Mouse (Mus musculus) heart, postnatal 25 days (tissue): Measurements from ENCODE around the gene Gm10570. TPM values are rescaled to one million over a fixed set of nuclear protein-coding genes. Genes with fewer than 3 reads are reported as not detected.
A peak's percentile ranks its signal among the peaks of the same experiment; 100 is the strongest.

Experiments
- DNase-seq: peaks from one replicate; pipeline ENCODE4 v3.0.0; 2022; ENCODE audit warnings: low spot score
- intact Hi-C: fragments of 180-260 bp; cut with DNase I; formaldehyde crosslinking; loops from one replicate; pipeline ENCODE4 v1.15.1; 2025
- total RNA-seq, 2 experiments: library from RNA; stranded (reverse); gene quantifications; 2 replicates each; pipeline ENCODE4 v1.2.3; 2021

Gm10570 gene
- under 1 TPM in 1 of 2 experiments, not detected in 1; 0.75 TPM for total RNA-seq

DNA sequence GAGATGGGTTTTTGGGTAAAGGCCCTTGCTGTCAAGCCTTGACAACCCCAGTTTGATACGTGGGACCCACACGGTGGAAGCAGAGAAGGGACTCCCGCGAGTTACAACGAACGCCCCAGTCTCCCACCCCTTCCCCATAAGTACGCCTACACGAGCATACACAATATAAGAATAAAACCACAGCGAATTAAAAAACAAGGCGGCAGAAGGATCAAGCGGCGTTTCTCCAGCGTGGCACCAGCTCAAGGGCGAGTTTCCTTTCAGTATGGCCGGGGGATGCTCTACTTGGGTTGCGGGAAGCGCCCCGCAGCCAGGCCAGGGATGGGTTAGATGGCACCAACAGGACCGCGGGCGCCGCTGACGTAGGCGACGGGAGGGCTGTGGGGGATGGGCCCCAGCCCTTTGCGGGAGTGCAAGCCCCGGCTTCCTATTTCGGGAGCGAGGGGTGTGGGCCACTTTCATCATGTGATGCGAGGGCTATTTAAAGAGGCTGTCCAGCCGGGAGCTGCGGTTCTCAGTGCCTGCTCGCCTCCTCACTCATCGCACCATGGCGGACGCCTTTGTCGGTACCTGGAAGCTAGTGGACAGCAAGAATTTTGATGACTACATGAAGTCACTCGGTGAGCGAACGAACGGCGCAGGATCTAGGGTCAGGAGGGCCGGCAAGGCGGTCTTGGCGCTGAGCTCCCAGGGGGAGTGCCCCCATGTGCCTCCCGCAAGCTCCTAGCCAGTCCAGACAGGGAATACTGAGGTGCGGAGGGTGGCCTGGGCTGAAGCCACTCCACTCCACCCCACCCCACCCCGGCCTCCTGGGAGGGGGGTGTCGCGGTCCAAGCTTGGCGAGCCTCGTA is at the start of gene Gm10570, which contains the start of gene Fabp3:
Gm10570 (minus strand) TSS at position 444 of the 851 bp plus-strand sequence.
Fabp3 (plus strand) TSS at position 365 of the 851 bp plus-strand sequence.
- intact Hi-C loops, result no loop called here
- DNase-seq, result peak; percentile 35

DNA sequence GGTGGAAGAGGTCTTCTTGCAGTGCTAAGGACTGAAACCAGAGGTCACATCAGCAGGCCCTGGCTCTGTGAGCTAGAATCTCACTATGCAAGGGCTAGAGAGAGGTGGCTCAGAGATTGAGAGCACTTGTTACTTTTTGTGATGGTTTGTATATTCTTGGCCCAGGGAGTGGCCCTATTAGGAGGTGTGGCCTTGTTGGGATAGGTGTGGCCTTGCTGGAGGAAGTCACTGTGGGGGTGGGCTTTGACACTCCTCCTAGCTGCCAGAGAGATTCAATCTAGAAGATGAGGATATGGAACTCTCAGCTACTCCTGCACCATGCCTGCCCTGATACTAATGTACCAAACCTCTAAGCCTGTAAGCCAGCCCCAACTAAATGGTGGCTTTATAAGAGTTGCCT is 49.5 kb upstream of the Gm10570 start:
- intact Hi-C loops, result no loop called here
- no peak for DNase-seq

GRCm38 (mm10) chr4:130352588-130352987 is 44.1 kb upstream of the Gm10570 start:
- intact Hi-C loops, result no loop called here
- no peak for DNase-seq

DNA sequence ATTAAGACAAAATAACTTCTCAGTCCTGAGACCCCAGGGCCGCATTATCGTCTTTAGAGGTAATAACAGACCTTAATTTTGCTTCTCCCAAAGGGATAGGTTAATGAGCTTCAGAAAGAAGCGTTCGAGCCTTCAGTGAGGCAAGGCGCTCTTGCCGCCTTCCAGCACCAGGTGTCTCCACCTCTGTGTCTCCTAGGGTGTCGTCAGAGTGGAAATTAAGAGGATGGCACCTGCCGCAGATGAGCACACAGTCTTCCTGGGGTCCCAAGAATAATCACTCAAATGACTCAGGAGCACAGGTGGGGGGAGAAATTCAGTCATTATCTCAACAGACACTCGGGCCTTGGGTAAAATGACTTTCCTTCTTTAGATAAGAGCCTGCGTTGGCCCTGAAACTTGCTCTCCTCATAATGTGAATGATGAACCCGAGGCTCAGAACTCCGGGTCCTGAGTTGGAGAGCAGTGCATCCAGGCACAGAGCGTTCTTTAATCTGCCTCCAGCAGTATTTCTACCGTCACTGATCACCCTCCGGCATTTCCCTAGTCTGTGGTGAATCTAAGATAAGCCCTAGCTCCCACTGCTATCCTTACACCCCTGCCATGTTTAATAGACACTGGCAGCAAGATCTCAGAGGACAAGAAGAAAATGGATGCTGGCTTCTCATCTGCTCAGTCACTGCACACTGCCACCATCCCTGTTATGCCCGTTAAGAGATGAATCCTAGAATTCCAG is 42.4 kb upstream of the Gm10570 start:
- no peak for DNase-seq
- intact Hi-C loops, result no loop called here

DNA sequence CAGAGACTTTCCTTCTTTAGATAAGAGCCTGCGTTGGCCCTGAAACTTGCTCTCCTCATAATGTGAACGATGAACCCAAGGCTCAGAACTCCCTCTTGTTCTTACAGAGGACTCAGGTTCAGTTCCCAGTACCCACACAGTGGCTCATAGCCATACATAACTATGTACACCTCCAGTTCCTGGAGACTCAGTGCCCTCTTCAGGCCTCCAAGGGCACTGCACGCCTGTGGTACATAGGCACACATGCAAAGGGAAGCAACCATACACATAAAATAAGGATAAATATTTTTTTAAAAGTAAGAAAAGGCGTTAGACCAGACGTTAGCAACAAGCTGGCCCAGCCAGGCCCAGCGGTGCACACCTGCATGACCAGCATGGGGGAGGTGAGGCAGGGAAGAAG is 41.2 kb upstream of the Gm10570 start:
- intact Hi-C loops, result no loop called here
- no peak for DNase-seq

DNA sequence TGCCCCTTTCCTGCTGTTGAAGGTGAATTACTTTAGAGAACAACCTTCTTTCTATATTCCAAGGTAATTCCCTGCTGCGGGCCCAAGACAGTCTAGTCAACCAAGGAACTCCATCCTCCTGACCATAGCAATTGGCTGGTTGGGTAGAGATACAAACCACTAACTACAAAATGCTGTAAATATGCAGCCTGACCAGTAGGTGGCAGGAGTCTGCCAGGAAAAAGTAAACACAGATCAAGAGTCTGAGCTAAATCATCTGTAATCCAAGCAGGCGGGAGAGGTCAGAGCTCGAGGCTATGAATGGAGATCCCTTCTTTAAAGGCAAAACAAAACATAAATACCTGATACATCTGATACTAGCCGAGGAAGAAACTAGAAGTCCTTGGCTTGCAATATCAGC is 33.2 kb upstream of the Gm10570 start:
- intact Hi-C loops, result loop anchor here (1.0 kb wide), 1 partner anchor 193 kb away; no protein-coding TSS in a partner anchor

GRCm38 (mm10) chr4:130335867-130336266 is 27.4 kb upstream of the Gm10570 start:
- intact Hi-C loops, result no loop called here
- no peak for DNase-seq

More for the DNA sequence above, 33.2 kb upstream of the Gm10570 start:
- no peak for DNase-seq

- DNase-seq, result no peak
- intact Hi-C loops, result no loop called here
Observed at GRCm38 (mm10) chr4:130327366-130327765, 18.9 kb upstream of the Gm10570 start.

- no peak for DNase-seq
Observed at GRCm38 (mm10) chr4:130325446-130325845, 17.0 kb upstream of the Gm10570 start.

DNA sequence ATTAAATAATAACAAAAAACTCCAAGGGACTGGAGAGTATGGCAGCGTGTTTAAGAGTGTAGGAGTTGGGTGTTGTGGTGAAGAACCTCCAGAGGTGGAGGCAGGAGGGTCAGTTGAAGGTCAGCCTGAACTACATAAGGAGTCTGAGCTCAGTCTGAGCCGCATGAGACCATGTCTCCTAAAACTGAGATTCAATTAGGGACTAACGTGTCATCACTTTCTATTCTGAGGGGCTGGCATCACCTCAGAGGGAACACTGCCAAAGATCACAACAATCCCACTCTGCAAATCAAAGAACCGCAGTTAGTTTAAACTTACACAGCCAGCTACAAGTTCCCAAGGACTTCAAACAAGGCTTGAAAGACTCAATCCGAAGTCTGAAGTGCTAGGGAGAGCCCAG is 15.1 kb upstream of the Gm10570 start:
- DNase-seq, result no peak
- intact Hi-C loops, result no loop called here

More at GRCm38 (mm10) chr4:130325446-130325845, 17.0 kb upstream of the Gm10570 start:
- intact Hi-C loops, result no loop called here

- intact Hi-C loops, result no loop called here
- DNase-seq, result no peak
Observed at GRCm38 (mm10) chr4:130323165-130323564, 14.7 kb upstream of the Gm10570 start.

DNA sequence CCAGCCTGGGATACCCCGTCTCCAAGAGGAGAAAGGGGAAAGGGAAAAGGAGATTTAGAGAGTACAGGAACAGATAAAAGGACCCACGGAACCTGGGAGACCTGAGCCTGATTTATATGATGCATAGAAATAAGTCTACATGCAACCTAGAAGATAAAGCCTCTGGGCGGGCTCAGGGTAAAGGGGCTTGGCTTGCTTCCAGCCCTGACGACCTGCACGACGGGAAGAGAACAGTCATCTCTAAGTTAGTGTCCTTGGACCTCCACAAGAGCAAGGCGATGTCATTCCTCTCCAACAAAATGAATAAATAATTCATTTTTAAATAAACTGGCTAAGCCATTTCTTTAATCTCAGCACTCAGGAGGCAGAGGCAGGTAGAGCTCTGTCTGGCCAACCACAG is 14.1 kb upstream of the Gm10570 start:
- DNase-seq, result no peak
- intact Hi-C loops, result no loop called here

DNA sequence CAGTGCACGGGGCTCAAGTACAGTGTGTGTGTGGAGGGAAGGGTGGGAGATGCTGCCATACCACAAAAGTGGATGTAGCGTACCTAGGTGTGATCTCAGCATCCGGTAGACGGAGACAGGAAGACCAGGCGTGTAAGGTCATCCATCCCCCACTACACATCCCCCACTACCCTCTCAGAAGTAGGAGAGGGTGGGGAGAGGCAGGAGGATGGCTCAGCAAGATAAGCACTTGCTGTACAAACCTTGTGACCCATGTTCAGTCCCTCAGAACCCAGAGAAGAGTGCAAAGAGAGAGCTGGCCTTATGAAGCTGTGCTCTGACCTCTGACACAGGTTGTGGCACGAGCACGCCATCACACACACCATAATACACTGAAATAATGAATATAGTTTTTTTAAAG is 13.2 kb upstream of the Gm10570 start:
- intact Hi-C loops, result no loop called here
- no peak for DNase-seq

DNA sequence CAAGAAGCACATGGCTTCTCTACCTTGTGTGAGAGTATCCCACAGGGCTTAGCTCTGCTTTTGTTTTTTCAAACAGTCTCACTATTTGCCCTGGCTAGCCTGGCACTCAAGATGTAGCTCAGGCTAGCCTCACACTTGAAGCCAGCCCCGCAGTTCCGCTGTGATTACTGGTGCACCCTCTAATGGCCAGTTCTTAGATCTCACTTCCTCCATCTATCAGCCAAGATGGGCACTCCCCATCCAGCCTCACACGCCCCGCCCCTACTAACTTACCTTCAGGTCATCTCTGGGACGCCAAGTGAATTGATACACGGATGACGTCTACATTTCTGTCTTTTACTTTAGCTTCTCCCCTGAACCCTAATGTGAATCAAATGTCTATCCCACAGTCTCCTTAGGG is 11.1 kb upstream of the Gm10570 start:
- no peak for DNase-seq
- intact Hi-C loops, result no loop called here

DNA sequence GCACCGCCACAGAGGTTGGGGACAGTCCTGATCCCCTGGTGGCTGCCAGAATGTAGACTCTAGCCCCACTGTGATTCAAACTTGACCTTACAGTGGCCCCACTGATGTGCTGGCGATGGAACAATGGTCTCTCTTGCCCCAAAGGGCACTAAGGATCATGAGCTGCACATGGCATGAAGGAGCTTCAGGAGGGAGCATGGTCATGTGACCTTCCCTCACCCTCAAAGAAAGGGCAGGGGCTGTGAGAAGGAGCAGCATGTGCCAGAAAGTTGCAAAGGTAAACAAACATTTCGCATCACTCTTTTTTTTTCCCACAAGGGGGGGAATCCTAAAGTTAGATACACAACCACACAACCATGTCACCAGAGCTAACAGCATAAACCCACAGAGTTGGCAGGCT is 9.6 kb upstream of the Gm10570 start:
- intact Hi-C loops, result no loop called here

GRCm38 (mm10) chr4:130316691-130317090 is 8.2 kb upstream of the Gm10570 start:
- intact Hi-C loops, result no loop called here
- DNase-seq, result no peak

More for the DNA sequence above, 9.6 kb upstream of the Gm10570 start:
- no peak for DNase-seq

GRCm38 (mm10) chr4:130315771-130316527 is 7.5 kb upstream of the Gm10570 start:
- intact Hi-C loops, result no loop called here
- no peak for DNase-seq

DNA sequence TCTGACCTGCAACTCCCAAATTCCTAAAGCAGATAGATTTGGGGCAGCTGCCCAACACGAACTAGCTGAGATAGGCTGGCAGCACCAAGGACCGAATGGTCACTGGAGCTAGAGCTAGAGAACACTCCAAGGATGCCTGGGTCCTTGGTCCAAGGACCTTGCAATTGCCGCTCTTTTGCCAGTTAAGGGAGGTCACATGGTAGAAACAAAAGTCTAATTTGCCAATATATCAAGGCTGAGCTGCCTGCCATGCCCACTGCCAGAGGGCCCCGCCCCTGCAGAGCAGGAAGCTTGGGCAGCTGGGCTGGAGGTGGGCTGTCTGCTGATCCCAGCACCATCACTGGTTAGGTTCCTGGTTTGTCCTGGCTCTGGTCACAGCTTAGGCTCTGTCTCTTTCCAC is 5.1 kb upstream of the Gm10570 start:
- DNase-seq, result no peak
- intact Hi-C loops, result no loop called here

DNA sequence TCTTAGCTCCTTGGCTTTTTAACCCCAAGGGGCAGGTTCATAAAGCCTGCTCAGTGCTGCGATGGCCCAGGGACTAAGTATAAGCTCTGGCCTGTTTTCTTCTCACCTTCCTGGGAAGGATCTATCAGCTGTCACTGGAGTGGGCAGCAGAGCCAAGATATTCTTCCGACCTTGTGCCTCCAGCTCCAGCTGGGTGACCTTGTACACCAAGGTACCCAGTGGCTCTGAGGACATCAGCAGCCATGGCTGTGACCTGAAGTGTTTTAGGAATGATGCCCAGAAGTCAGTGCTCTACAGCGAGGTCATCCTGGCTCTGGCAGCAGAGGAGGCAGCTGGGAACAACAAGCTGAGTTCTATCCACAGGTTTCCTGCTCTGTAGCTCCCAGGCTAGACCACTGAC is 4.1 kb upstream of the Gm10570 start:
- intact Hi-C loops, result no loop called here
- no peak for DNase-seq

DNA sequence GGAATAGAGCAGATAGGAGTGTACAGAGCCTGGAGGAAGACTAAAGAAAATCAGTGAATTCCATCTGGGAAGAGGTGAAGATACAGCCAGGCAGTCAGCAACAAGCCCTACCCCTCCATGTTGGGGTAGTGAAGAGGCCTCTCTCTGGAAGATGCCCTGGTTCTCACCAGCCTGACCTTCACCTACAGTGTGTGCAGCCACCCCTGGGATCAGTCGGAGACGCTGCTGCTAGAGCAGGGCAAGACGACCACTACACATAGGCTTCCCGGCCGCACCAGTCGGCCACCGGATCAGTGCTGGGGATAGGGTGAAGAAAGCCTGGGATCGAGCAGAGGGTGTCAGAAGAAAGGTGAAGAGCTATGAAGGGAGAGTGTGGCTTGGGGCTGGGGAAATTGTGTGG is 780 bp upstream of the Gm10570 start:
- no peak for DNase-seq
- intact Hi-C loops, result no loop called here
